Mouse (Mus musculus): ENCODE results near the gene Ttc4.

Gene Ttc4

GRCm38 (mm10) chr4:106650833-106651527 lies 27.8 kb downstream of the Ttc4 start, which contains the start of gene Pars2:
Gene Pars2 (plus strand): TSS chr4:106651069.
- peak; percentile 95 to 97 for DNase-seq (ENCODE audit: low spot score in 2 of 2)

- DNase-seq (ENCODE audit: low spot score in 2 of 2) = no peak
These were observed 31.6 kb downstream of the Ttc4 start for GRCm38 (mm10) chr4:106647137-106647536.

GRCm38 (mm10) chr4:106645797-106646196 lies 32.9 kb downstream of the Ttc4 start:
- no peak for DNase-seq (ENCODE audit: low spot score in 2 of 2)

DNA sequence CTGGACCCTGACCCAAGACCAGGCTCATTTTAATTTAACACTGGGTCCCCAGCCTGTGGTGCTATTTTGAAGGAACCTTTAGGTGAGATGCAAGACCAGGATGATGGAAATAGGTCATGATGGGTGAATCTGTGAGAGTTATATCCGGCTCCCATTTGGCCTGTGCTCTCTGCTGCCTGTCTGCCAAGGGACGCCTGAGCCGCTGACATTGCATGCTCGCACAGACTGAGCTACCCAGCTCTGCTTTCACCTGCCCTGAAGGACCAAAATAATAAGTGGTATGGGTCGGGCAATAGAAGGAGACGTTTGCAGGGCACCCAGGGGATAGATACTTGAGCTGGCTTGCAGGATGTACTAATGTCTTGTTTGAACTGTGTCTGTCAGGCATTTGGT lies 34.5 kb downstream of the Ttc4 start:
- no peak for DNase-seq (ENCODE audit: low spot score in 2 of 2)

DNA sequence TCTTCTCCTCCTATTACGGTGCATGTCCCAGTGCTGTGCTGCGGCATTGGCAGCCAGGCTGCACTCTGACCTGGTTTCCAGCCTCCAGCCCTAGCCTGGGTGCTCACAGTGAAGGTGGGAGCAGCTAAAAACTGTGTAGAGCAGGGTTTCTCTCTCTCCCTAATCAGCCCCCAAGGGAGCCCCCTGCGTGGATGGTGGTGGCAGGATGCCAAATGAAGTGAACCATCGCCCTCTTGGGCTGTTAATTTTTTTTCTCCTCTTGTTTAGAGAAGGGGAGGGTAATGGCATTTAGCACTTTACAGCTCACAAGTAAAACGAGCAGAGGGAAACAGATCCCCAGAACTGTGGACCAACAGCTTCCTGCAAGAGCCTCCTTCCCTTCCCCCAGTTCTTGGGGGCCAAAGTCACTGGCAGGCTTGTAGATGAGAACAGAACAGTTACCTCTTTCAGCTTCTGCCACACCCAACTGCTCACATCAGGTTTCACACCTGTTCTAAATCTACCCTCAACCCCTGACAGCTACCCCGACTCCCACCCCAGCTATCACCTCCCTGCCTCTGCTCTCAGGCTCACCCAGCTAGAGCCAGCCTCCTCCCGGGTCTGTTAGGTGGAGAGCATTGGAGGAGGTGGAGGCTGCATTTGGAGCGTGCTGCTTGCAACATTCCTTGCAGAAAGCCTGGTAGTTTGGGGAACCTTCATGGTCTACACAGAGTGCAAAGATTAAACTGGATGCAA lies 35.1 kb downstream of the Ttc4 start:
- no peak for DNase-seq (ENCODE audit: low spot score in 2 of 2)

DNA sequence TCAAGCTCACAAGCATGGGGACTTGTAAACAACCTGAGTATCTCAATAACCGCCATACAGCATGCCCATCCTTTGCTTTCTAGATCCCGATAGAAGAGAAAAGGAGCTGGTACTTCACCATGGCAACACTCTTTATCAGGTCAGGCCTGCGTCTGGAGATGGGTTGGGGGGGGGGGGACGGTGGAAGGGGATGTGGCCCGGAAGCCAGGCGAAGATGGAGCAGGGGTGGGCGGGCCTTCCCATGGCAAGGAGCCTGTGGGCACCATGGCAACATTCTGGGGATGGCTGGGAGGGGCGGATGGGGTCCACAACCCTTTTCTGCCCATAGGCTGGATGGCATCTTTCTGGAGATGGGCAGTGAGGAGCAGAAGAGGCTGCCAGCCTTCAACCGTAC lies 44.7 kb downstream of the Ttc4 start:
- no peak for DNase-seq (ENCODE audit: low spot score in 2 of 2)

DNA sequence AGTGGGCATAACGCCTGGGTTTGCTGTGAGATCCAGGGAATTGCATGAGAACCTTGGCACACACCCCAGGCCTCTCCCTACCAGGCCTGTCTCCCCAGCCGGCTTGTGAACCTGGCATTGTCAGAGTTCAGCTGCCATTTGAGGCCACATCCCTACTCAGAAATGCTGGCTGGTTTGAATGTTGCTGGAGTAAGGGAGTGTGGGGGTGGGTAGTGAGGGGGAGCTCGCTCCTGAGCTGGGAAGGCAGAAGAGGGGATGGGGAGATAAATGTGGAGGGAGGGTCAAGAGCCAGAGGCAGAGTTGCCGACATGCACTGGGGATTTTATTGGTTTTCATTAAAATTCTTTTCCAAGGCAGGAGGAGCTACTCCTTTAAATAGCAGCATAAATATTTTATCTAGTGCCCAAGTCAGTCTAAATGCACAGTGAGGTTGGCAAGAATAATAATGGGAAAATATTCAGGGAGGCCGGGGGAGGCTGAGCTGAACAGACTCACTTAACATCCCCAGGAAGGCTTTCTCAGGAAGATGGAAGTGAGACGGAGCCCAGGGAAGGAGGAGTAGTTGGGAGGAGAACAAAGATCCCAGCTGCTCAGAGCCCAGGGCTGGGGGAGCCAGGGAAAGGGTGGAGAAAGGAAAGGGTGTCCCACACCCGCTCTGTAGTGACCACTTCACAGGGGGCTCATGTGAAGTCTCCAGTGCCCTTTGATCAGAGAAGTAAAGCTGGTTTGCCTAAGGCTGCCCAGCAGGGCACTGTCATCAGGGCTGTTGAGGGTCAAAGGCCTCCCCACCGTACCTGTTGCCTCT lies 45.3 kb downstream of the Ttc4 start:
- DNase-seq (ENCODE audit: low spot score in 2 of 2) = no peak

GRCm38 (mm10) chr4:106632313-106632712 lies 46.4 kb downstream of the Ttc4 start:
- DNase-seq (ENCODE audit: low spot score in 2 of 2) = no peak

DNA sequence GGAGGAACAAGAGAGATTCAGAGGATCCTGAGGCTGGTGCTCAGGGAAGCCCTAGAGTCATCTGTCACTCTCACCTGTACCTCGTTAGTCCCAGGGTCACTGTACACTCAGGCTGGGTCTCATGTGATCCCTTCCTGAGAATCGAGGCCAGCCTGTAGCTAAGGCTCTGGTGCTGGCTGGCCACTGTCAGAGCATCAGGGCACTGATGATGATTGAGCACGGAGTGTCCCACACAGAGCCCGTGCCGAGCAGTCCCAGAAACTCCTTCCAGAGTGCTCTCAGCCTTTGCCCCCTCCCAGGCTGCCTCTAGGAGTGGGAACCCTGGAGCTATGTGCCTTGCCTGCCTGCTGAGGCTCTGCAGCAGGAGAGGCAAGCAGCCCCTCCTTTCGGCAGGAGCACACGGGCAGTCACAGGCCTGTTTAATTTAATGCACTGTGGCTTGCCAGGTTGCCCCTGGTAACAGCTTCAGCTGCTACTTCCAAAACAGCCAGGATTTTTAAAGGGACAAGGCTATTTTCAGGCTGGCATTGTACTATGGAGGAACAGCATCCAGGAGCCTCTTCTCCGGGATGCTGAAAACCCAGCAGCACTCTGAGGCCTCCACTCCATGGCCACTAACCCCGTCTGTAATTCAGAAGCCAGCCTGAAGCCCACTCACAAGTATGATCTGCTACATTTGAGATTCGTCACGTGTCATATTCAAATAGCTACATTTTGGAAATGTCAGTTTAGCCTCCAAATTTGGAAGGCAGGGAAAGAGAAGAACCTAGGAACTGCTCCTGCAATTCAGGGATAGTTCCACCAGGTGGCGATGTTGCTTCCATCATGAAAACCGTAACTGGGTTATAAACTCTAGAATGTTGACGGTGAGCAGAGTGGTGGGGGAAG lies 48.2 kb downstream of the Ttc4 start:
- DNase-seq (ENCODE audit: low spot score in 2 of 2) = peak; percentile 22 to 45

DNA sequence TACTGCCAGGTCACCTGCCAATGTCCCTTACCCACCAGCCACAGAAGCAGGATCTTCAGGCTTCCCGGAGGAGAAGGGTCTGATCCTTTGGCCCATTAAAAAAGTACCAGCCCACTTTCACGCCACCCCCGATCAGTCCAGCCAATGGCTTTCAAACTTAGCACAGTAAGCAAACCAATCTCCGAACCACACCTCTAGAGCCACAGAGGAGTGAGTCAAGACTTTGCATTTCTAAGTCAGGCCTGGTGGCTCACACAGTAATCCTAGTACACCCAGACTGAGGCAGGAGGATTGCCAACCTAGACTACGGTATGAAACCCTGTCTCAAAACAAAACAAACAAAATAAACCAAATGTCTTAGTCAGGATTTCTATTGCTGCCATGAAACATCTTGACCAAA lies 49.4 kb downstream of the Ttc4 start:
- no peak for DNase-seq (ENCODE audit: low spot score in 2 of 2)

- no peak for DNase-seq (ENCODE audit: low spot score in 2 of 2)
These were observed 49.9 kb downstream of the Ttc4 start for GRCm38 (mm10) chr4:106628650-106629360.

GRCm38 (mm10) chr4:106627809-106628208 lies 50.9 kb downstream of the Ttc4 start:
- no peak for DNase-seq (ENCODE audit: low spot score in 2 of 2)

DNA sequence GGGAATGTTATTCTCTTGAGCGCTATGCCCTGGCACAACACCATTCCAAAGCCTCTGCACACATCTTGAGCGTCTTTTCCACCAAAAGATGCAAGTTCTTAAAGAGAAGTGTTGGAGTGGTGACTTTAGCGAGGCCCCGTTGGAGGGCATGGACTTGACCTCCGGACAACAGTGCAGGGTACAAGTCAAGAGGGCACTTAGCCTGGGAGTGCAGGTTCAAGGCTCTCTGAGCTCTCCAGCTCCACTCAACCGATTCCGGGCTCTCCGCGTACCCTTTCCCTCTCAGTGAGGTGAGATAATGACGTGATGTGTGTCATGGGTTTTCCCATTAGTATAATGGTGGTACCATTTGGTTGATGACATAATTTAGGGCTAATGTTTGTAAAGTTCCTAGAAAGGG lies 54.5 kb downstream of the Ttc4 start:
- no peak for DNase-seq (ENCODE audit: low spot score in 2 of 2)

DNA sequence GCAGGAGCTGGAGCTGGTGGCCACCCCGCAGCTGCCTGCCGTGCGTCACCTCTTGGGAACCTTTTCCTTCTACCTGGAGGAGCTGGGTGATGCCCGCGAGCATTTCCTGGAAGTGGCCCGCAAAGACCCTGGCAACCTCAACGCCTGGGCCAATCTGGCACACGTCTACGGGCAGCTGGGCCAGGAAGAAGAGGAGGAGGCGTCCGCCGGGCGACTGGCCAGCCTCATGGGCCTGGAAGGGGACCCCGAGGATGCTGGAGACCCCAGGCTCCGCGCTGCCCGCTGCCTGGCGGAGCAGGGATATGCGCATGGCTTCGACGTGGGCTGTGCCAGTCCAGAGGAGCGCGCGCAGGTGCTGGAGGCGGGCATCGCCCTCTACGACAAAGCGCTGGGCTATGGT lies 56.0 kb downstream of the Ttc4 start:
- no peak for DNase-seq (ENCODE audit: low spot score in 2 of 2)

DNA sequence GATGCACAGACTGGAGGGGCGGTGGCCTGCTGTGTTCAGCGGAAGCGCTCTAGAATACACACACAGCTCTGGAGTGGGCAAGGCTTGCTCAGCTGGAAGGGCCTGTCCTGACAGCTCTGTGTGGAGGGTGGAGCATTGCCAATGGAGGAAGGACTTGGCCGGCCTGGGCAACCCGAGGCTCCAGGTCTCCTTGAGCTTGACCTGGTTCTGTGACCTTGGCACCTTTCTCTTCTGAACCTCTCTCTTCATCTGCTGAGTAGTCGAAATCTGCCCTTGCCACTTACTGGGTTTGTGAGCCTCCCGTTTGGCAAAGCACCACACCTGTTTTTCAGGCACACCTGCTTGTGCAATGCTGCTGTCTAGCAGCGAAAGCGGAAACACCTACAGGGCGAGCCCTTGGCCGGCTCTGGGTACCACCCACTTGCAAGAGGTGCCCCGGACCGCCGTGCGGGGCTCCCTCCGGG lies 56.7 kb downstream of the Ttc4 start, which contains the start of gene Ttc22:
Ttc22 (plus strand) TSS at position 403 of the 464 bp plus-strand sequence.
- no peak for DNase-seq (ENCODE audit: low spot score in 2 of 2)

- no peak for DNase-seq (ENCODE audit: low spot score in 2 of 2)
These were observed 57.3 kb downstream of the Ttc4 start for GRCm38 (mm10) chr4:106621428-106621827.

- no peak for DNase-seq (ENCODE audit: low spot score in 2 of 2)
These were observed 59.8 kb downstream of the Ttc4 start for GRCm38 (mm10) chr4:106618898-106619297.

GRCm38 (mm10) chr4:106617056-106617455 lies 61.7 kb downstream of the Ttc4 start, which contains the start of gene Lexm:
Gene Lexm (minus strand): TSS chr4:106617241.
- no peak for DNase-seq (ENCODE audit: low spot score in 2 of 2)

DNA sequence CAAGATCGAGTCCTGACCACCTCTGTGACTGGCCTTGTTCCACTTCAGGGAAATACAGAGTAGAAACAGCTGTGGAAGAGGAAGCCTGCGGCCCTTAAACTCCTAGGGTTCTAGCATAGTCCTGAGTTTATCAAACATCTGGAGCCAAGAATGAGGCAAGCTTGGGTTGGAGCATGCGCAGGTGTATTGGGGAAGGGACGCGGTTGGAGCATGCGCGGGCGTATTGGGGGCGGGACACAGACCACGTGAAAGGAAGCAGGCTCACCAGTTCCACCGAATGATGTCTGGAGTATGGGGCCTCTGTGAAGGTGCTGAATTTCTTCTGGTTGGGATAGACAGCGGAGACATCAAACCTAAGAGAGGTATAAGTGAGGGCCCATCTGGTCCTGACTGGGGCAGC lies 63.1 kb downstream of the Ttc4 start:
- DNase-seq (ENCODE audit: low spot score in 2 of 2) = no peak

DNA sequence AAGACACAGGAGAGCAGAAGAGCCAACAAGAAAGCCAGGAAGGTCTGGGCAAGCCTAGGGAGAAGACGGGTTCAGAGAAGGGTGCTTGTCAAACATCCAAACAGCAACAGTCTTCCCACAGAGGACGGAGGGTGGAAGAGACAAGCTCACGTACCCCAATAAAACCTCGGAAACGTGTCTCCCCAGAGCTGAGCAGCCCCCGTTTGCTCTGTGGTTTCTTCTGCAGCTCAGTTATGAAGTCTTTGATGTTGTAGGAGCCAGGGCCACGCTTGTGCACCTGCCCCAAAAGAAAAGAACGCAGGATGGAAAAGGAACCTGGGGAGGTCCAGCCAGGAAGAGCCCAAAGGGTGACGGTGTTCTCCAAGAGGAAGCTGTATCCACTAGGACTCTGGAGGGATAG lies 63.9 kb downstream of the Ttc4 start:
- no peak for DNase-seq (ENCODE audit: low spot score in 2 of 2)
